Mouse (Mus musculus) heart, adult 11 months (tissue): ENCODE measurements around the gene Mark3.
"Not testable (repeated sequence)": the region's sequence is repeated elsewhere in the genome, so short reads cannot be mapped to it uniquely, and the experiment has no call there.

ENCODE experiments used
- DNase-seq: peaks from one replicate; pipeline ENCODE4 v3.0.0; 2022

The Mark3 gene

DNA sequence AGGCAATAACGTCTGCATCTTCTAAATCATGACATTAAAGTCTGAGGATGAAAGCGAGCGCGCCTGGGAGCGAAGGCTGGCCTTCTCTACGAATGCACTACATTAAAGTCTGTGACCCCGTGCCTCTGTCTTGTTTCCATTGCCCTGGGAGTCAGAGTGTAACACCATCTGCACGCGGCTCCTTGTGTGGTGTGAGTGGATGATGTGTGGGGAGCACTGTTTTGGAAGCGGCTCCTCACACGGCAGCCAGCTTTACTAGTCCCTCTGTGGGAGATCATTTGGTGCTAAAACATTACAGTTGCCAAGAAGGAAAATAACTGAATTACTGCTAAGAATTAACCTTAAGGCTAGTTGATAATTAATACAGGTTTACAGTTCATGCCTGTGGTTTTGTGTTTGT lies 81.4 kb downstream of the Mark3 start:
- no peak for DNase-seq

DNA sequence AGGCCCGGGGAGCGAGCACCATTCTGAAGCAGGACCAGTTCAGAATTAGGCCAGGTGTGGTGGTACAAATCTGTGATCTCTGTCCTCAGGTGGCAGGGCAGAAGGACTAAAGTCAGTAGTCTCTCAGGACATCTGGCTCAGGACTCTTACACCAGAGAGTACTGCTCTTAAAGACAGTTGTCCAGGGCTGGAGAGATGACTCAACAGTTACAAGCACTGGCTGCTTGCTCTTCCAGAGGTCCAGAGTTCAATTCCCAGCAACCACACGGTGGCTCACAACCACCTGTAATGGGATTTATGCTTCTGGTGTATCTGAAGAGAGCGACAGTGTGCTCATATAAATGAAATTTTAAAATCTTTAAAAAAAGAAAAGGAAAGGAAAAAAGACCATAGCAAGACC lies 85.0 kb downstream of the Mark3 start:
- DNase-seq, result no peak

DNA sequence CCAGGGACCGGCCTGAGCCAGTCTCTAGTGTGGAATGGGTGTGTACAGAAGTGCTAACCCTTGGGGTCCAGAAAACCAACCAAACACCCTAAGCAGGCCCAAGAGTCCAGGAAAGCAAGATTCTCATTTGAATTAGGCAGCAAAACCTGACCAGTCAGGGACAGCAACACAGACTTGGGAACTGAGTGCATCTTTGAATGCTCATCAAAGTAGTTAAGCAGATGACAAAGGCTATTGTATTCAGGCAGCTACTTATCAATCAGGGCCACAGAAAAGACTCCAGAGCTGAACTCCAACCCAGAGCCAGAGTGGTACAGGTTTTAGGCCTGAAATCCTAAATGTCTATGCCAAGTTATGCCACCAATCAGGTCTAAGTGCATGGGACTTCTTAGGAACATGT lies 86.3 kb downstream of the Mark3 start:
- no peak for DNase-seq

DNA sequence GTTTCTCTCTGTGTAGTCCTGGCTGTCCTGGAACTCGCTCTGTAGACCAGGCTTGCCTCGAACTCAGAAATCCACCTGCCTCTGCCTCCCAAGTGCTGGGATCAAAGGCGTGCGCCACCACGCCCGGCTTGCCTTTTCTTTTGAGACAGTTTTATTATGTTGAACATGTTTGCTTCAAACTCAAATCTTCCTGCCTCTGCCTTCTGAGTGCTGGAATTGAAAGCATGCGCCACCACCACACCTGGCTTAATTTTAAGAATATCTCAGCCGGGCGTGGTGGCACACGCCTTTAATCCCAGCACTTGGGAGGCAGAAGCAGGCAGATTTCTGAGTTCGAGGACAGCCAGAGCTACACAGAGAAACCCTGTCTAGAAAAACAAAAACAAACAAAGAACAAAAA lies 87.2 kb downstream of the Mark3 start:
- DNase-seq, result not testable (repeated sequence)

DNA sequence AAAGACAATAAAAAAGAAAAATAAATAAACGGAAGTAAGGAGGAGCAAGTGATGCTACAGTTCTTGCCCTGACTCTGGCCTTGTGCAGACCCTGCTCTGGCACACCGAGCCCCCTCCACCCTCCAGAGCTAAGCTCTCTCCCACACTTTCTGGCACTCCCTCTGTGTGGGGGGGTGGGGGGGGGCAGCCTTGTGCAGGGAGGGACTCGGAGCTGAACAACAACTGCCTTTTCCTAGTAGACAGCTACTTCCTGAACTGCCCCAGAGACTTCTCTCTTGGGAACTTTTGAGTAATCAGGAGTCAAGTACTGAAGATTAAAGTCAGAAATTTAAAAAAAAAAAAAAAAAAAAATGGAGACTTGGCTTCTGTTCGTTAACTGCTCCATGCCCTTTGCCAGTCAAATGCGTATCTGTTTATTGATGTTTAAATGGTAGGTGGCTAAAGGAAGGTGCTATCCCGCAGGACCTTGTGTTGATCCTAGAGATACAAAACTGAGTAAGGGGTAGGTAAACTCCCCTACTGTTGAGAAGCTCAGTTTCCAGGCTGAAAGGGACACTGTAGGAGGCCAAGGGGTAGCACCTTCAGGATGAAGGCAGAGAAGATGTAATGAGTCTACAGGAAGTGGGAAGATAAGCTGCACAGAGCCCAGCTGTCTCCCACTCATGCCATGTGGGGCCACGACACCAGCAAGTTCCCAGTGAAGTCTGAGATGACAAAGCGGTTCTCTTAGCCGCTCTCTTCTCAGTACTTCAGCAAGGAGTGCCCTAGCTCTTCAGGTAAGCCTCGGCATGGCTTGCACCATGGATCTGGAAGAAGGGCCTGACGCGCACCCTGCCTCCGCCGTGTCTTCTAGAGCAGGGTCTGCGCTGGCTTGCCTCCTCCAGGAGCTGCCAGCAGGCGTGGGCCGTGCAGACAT lies 89.2 kb downstream of the Mark3 start:
- peak; percentile 94 for DNase-seq

DNA sequence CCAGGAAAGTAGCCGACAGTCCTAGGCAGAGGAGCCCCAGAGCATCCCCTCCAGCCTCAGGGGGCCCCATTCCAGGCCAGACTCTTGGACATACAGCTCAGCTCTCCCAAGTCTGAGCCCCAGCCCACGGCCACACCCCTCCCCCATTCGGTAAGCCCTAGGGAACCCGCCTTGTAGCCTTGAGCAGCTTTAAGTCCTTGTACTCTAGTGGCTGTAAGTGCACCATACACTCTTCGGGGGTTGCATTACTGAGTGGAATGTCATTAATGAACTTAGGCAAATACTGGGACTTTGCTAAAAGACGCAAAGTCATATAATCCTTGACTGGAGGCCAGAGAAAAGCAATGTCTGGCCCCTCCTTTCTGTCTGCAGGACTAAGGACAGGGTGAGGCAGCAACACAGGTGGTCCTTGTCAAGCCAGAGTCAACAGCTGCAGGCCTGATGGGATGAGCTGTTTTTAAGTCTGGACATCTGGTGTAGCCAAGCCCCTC lies 89.9 kb downstream of the Mark3 start:
- DNase-seq, result peak; percentile 98

DNA sequence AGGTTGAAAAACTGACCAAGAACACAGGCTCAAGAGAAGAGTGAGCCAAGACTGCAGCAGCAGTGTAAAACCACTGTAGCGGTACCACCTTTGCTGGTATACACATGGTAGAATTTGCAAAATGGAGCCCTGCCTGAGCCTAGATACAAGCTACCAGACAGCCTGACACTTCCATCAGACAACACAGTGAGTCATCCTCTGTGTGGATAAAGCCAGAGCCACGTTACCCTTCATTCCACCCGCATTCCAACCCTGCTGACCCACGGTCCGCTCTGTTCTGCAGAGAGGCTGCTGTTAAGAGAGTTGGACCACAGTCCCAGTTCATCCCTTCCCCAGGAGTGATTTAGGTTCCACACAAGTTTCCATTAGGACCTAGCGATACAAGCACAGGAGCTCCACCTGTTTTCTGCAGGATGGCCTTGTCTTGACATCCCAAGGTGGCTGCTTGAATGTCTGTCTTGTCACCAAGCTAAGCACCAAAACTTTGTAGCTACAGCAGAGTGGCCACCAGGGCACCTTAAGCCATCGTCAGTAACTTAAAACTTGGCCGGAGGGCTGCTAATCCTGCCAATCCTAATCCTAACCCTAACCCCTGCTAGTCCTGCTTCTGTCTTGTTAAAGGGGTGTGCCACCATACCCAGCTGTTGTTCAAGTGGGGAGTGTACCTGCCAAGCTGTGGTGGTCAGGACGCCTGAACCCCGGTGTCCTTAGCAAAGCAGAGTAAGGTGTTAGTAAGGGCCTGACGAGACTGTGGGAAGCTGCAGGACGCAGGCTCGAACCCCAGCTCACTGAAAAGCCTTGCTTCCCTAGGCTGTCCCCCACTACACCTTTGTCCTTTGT lies 90.9 kb downstream of the Mark3 start:
- DNase-seq, result peak; percentile 94

DNA sequence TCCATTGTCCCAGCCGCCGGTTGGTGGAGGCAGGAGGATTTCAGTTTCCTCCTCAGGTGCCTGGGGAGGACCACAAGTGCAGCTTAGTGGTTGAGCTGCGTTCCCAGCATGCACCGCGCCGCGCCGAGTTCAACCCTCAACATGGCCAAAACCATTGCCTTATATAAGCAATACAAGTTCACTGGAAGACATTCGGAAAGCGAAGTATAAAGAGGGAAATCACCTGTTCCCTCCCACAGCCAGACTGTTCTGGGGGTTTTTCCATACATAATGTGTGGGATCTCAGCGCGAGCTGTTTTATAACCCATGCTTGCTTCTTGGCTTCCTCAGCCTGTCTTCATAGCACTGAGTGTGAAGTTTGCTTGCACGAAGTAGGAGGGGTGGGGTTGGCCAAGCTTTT lies 92.1 kb downstream of the Mark3 start:
- peak; percentile 90 for DNase-seq

DNA sequence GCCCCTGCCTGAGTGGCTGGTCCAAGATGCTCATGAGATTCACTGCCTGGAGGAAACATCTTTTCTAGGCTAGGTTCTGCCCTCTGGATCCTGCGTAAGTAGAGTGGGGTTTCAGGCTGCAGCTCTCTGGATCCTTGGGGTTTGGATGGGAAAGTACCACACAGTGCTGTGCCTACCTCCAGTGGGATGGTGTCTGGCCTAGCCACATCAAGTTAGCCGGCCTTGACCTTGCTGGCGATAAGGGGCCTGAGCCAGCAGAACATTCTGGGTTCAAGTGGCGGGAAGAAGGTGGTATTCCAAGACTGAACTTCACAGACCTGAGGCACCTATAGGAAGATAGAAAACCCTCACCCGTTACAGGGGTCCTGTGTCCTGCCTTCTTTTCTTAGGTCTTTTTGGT lies 93.1 kb downstream of the Mark3 start:
- peak; percentile 92 for DNase-seq

DNA sequence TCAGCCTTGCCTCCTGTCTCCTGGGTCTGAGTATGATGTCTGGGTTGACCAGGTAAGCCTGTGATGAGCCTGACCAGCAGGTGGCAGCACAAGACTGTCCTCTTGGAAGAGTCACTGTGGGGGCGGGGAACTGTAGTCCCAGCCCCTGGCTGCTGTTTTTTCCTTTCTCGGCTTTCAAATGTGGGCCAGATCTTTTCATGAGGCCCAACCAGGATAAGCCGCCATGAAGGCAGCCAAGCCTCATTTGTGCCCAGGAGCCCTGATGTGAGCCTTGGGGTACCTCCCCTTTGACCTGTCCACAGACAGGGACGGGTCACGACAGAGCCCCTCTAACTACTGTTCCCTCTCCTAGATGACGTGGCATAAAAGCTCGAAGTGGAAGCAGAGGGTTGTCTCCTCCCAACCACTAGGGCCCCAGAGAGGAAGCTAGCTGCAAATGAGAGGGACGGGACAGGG lies 94.2 kb downstream of the Mark3 start:
- peak; percentile 99 for DNase-seq

DNA sequence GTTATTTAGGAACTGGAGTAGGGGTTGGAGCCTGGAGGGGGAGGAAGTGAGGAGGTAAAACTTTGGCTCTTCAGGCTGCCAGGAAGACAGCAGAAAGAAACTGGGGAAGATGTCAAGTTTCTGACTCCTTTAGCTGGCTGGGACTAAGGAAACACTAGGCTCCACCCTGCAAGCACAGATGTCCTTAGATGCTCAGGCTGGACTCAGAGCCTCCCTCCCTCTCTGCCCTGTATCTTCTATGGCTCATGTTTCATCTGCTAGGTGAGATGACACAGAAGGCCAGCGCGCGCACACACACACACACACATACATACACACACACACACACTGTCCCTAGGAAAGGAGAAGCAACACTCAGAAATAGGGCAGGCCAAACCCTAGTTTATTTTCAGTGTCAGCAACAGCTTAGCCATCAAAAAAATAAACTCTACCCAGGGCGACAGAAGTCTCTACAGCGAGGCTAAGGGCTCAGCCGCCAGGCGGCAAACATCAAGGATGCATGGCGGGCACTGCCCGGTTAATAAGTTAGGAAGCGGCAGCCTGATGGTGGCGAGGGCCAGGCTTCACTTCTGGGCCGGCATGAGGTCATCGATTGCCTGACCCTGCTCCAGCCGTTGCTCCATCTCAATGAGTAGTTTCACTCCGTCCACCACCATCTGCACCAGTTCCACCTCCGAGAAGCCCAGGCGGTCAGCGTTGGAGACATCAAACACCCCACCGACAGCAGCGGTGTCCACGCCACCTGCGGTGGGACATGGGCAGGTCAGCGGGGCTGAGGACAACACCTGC lies 94.9 kb downstream of the Mark3 start:
- DNase-seq, result peak; percentile 98

DNA sequence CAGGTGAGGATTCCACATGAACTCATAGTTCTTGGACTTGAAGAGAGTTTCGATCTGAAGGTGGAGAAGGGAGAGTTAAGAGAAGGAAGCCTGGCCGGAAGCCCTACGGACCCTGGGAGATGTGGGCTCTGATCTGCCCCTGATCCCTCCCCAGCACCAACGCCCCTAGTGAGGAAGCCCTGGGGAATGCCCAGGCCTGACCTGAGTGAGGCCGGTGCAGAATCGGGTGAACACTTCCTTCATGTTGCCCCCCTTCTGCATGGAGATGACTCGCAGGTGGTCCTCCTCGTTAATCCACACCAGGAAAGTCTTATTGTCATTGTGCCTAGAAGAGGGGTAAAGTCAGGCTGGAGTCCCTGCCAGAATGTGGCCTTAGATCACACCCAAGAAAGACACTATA lies 95.6 kb downstream of the Mark3 start:
- peak; percentile 95 for DNase-seq

DNA sequence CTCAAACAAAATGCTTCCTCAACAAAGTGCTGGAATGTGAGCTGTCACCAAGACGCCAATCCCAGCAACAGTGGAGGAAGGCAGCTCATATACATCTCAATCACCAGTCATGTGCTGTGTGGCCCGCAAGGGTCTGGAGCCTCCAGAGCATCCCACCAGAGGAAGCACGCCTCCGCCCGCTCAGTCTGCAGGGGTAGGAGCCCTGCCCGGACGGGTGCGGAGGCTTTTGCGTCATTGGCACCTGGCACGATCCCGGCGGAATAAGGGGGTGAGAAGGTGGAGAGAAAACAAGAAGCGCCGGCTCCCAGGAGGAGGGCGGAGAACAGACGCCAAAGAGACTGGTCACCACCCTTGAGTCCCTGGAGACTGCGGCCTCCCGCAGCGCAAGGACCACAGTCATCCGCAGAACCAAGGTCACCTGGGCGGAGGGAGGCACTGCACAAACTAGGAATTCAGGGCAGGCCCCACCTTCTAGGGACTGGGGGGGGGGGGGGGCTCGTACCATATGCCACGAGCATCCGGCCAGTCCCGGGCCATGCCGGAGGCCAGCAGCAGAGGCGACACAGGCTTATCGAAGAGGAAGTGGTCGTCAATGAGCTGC lies 96.1 kb downstream of the Mark3 start:
- peak; percentile 95 for DNase-seq

DNA sequence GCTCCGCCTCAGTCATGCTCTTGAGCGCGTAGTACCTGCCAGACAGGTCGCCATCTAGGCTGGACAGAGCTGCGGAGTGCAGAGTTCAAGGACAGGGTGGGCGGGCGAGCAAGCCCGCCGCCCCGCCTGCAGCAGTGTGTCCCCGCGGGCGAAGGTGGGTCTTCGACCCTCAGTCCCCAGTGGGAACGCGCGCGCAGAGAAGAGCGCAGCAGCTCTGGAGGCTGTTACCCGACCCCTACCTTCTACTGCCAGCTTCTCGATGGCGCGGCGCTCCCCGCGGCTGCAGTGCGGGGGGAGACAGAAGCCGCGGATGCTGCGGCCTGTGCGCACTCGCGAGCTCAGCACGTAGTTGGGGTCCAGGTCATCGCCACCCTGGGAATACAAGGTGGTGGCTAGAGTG lies 96.7 kb downstream of the Mark3 start:
- DNase-seq, result no peak

DNA sequence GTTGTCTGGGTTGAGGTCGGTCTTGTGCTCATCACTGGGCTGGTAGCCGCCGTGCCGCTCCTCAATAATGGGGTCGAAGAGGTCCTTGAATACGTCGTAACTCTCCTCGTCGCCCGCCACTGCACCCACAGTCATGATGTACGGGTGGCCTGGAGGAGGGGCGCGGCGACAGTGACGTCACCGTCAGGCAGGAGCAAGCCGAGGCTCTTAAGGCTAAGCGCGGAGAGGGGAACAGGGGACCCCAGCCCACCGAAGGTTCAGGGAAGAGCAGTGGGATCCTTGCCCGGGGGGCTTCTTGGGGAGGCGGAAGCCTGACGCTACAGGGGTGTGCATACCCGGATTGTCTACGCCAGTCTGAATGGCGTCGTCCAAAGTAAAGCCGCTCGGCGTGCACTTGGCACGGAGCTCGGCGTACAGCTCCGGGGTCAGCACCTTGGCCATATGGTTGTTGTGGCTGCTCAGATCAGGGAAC lies 97.1 kb downstream of the Mark3 start:
- peak; percentile 97 for DNase-seq

DNA sequence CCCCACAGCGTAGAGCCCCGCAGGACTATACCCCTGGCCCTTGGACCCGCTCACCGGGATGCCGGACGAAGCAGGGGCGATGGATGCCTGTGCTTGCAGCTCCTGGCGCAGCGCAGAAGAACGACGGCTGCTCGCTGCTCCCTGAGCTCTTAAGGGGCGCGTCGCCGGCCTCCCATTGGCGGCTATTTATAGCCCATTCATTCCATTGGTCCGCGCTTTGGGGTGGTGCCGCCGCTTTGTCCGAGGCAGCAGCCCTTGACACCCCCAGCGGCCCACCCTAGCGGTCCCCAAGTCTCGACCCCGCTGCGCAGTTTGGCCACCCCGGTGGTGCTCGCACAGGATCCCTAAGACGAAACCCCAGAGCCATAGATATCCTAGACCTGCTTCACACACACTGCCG lies 97.9 kb downstream of the Mark3 start, which contains the start of gene Ckb:
Gene Ckb, minus strand, starts transcription at position 163 of the 400 bp plus-strand sequence.
- peak; percentile 99 for DNase-seq

DNA sequence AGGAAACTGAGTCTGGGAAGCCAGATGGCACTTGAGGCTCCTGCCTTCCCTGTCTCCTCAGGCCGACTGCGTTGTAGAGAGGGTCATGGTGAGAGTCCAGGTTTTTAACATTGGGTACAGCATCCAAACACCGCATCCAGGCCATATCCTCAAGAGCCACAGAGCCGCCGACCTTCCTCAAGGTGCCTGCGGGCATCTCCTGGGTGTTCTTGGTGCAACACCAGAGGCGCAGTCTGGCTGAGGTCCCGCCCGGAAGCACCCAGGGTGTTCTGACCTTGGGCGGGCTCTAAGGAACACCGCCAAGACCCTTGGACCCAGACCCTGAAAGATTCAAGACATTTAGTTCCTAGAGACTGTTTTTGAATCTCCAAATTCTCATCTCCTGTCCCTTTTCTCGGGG lies 98.3 kb downstream of the Mark3 start:
- DNase-seq, result peak; percentile 94

DNA sequence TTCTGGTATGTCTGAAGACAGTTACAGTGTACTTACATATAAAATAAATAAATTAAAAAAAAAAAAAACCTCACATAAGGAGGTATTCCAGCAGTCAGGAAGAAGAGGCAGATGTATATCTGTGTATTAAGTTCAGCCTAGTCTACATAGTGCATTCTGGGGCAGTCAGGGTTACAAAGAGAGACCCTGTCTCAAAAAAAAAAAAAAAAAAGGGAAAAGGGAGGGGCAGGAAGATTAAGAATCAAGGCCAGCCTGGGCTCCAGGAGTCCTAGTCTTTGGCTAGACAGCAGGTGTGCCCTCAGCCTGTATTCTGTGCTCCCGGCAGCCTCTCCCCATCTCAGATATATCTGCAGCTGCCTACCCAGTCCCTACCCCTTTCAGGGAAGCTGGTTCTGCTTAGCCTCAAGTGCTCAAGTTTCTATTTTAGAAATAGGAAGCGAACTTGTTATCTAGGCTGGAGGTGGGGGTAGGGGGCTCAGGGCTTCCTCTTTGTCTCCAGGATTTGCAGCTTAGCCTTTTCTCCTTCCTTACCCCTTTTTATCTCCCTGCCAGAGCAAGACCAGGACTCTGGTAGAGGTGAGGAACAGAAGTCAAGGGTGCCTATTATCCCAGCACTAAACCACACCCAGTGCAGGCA lies 100.6 kb downstream of the Mark3 start:
- DNase-seq, result no peak

DNA sequence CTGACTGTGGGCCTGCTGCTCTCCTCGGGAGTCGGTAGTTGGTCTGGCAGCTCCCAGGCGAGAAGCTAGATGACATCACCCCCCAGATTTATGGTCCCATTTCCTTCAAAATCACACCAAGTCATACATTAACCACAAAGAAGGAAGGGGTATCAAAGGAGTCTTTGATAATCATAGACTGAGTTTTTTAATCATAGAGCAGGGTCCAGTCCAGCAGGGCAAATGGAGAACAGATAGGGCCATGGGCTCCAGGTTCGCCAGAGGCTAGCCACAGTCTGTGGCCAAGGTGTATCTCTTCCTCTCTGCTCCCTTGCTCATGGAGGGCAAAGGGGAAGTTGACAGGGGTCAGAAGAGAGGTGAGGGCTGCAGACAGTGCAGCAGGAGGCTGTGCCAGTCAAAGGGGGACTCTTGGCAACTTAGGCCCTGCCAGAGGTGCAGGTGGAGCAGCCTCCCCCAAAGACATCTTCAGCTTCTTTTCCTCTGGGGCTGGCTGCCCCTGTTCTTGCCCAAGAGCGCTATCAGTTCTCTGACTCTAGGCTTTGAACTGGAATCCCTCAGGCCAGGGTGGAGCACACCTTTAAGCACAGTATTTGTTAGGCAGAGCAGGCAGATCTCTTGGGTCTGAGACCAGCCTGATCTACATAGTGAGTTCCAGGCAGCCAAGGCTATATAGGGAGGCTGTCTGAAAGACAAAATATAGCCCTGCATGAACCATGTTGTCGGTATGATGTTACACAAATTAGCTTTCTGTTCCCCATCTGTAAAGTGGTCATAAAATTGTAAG lies 101.7 kb downstream of the Mark3 start:
- DNase-seq, result no peak

DNA sequence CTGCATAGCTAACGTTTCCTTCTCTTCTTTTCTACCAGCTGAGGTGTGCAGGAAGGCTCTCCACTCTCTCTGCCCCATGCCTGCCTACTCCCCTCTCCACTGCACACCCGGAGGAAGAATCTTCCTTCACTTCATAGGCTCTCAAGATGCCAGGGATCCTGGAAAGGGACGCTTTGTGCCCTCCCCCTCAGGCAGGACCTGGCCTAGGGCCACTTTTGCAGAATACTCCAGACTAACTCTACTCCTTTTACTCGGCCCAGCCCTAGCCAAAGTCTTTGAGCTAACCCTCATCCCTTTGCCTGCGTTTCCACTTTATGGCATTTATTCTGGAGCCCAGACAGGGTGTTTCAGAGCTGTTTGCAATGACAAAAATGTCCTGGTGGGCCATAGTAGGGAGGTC lies 103.1 kb downstream of the Mark3 start:
- DNase-seq, result no peak
